Mouse (Mus musculus): ENCODE measurements around the gene Dnah8. TPM values are rescaled to one million over a fixed set of nuclear protein-coding genes. Genes with fewer than 3 reads are reported as not detected.

The Dnah8 gene
- total and polyA plus RNA-seq, 2 experiments from 2014 or later, result 3.1 to 4.2 TPM

GRCm38 (mm10) chr17:30597786-30598185 lies 26.4 kb upstream of the Dnah8 start:
- WGBS, result 92% methylated on average over 9 of the region's 9 CpGs
- ATAC-seq (ENCODE audit: low FRiP score), result no peak
- H3K36me3 ChIP-seq (ENCODE audit: insufficient read depth, low read length), result peaks cover 16% of the 10 kb centered on the region

DNA sequence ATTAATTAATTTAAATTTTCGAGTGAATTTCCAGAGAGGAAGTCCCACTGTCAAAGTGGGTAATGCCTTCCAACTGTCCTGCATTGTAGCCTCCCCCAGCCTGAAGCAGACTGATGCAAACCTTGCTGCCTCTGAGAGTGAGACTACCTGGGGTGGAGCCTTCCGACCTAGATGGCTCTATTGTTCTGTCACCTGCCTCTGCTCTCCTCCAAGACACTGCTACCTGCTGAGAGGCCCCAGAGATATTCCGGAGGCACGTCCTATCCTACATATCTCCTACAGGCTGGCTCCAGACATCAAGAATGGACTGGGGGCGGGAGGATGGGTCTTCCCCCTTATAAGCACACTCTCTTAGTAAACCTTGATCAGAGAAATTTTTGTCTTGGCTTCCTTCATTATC lies 25.9 kb upstream of the Dnah8 start:
- no peak overlapping the region for H3K4me3 ChIP-seq (ENCODE audit: low read depth, low read length)
- no peak for TF ChIP-seq CTCF (IDR thresholded peaks at IDR 0.05)
- H3K36me3 ChIP-seq (ENCODE audit: insufficient read depth, low read length), result peaks cover 11% of the 10 kb centered on the region; the same call in 1 of the 2 replicates
- no peak for DNase-seq (ENCODE audit: low spot score)
- H3K9ac ChIP-seq (replicated peaks; ENCODE audit: low read length, poor library complexity, severe bottlenecking), result no peak overlapping the region
- H3K27ac ChIP-seq (ENCODE audit: low read depth, low read length), result no peak overlapping the region
- no peaks in the 10 kb centered on the region for H3K4me1 ChIP-seq (ENCODE audit: insufficient read depth, low read length)
- H3K9me3 ChIP-seq (ENCODE audit: low read length), result no peaks in the 10 kb centered on the region
- no peak for ATAC-seq (ENCODE audit: low FRiP score)
- 75% methylated on average over 5 of the region's 5 CpGs for WGBS
- H3K27me3 ChIP-seq (ENCODE audit: insufficient read depth, low read length), result no peaks in the 10 kb centered on the region
- H3K4me2 ChIP-seq (ENCODE audit: low read depth, low read length, poor library complexity, severe bottlenecking), result no peak overlapping the region

More at GRCm38 (mm10) chr17:30597786-30598185, 26.4 kb upstream of the Dnah8 start:
- Histone ChIP-seq H3K4me3 (ENCODE audit: low read depth, low read length) (no peak overlapping the region), H3K27me3 (ENCODE audit: insufficient read depth, low read length) (no peaks in the 10 kb centered on the region), H3K27ac (ENCODE audit: low read depth, low read length) (no peak overlapping the region), H3K9ac (replicated peaks; ENCODE audit: low read length, poor library complexity, severe bottlenecking) (no peak overlapping the region), H3K4me1 (ENCODE audit: insufficient read depth, low read length) (no peaks in the 10 kb centered on the region), H3K4me2 (ENCODE audit: low read depth, low read length, poor library complexity, severe bottlenecking) (no peak overlapping the region), H3K9me3 (ENCODE audit: low read length) (no peaks in the 10 kb centered on the region)
- no peak for TF ChIP-seq CTCF (IDR thresholded peaks at IDR 0.05)
- DNase-seq (ENCODE audit: low spot score), result no peak

DNA sequence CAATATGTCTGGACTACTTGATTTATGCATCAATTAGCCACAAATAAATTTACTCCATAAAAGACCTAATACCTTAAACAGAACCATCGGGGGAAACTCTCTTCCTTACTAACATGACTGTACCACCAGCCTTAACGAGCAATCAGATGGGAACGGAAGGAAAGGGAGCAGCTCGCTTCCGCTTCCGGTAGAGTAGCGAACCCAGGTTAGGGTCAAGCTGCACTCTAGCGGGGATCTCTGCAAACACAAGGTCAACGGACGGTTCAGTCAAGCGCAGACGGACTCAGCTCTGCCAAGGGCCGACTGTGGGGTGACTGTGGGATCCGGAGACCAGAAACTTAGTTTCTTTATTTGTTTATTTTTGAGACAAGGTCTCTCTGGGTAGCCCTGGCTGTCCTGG lies 22.0 kb upstream of the Dnah8 start:
- 94% methylated on average over 14 of the region's 14 CpGs for whole genome bisulfite sequencing
- Histone ChIP-seq H3K9me3 (ENCODE audit: low read length) (no peaks in the 10 kb centered on the region), H3K27me3 (ENCODE audit: insufficient read depth, low read length) (no peaks in the 10 kb centered on the region), H3K9ac (replicated peaks; ENCODE audit: low read length, poor library complexity, severe bottlenecking) (no peak overlapping the region), H3K4me3 (ENCODE audit: low read depth, low read length) (no peak overlapping the region), H3K4me1 (ENCODE audit: insufficient read depth, low read length) (no peaks in the 10 kb centered on the region), H3K4me2 (ENCODE audit: low read depth, low read length, poor library complexity, severe bottlenecking) (no peak overlapping the region), H3K36me3 (ENCODE audit: insufficient read depth, low read length) (0 out of 2 replicates have a peak, but pooled peaks cover 8% of the 10 kb centered on the region), H3K27ac (ENCODE audit: low read depth, low read length) (no peak overlapping the region)
- DNase-seq (ENCODE audit: low spot score) (no peak), ATAC-seq (ENCODE audit: low FRiP score) (no peak)
- no peak for TF ChIP-seq CTCF (IDR thresholded peaks at IDR 0.05)

DNA sequence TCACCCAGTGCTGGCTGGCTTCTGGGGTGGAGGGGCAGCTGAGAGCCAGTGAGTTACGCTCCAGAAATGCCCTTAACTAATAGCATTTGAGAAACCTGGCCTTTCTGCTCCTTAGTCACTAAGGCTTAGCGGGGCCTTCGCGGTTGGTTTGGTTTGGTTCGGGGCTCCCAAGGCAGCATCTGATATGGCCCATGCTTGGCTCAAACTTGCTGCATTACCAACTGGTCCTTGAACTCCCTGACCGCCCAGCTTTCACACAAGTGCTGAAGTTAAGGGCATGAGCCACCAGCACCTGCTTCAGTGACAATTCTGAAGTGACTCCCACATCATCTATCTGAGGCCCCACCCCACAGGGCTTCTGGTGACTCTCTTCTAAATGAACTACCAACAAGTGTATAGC lies 19.9 kb upstream of the Dnah8 start:
- no peak for TF ChIP-seq CTCF (IDR thresholded peaks at IDR 0.05)
- H3K27ac ChIP-seq (ENCODE audit: low read depth, low read length), result no peak overlapping the region
- H3K4me2 ChIP-seq (ENCODE audit: low read depth, low read length, poor library complexity, severe bottlenecking), result no peak overlapping the region
- DNase-seq (ENCODE audit: low spot score) (no peak), ATAC-seq (ENCODE audit: low FRiP score) (no peak)
- H3K9ac ChIP-seq (replicated peaks; ENCODE audit: low read length, poor library complexity, severe bottlenecking), result no peak overlapping the region
- WGBS, result 90% methylated on average over 6 of the region's 6 CpGs
- H3K36me3 ChIP-seq (ENCODE audit: insufficient read depth, low read length), result 0 out of 2 replicates have a peak, but pooled peaks cover 2% of the 10 kb centered on the region
- H3K9me3 ChIP-seq (ENCODE audit: low read length), result no peaks in the 10 kb centered on the region
- no peaks in the 10 kb centered on the region for H3K4me1 ChIP-seq (ENCODE audit: insufficient read depth, low read length)
- no peaks in the 10 kb centered on the region for H3K27me3 ChIP-seq (ENCODE audit: insufficient read depth, low read length)
- no peak overlapping the region for H3K4me3 ChIP-seq (ENCODE audit: low read depth, low read length)

- no peak for ATAC-seq (ENCODE audit: low FRiP score)
- Histone ChIP-seq H3K4me3 (ENCODE audit: low read depth, low read length) (no peak overlapping the region), H3K27me3 (ENCODE audit: insufficient read depth, low read length) (no peaks in the 10 kb centered on the region), H3K4me2 (ENCODE audit: low read depth, low read length, poor library complexity, severe bottlenecking) (no peak overlapping the region), H3K4me1 (ENCODE audit: insufficient read depth, low read length) (no peaks in the 10 kb centered on the region), H3K27ac (ENCODE audit: low read depth, low read length) (no peak overlapping the region), H3K9me3 (ENCODE audit: low read length) (no peaks in the 10 kb centered on the region), H3K9ac (replicated peaks; ENCODE audit: low read length, poor library complexity, severe bottlenecking) (no peak overlapping the region), H3K36me3 (ENCODE audit: insufficient read depth, low read length) (0 out of 2 replicates have a peak, but pooled peaks cover 2% of the 10 kb centered on the region)
- TF ChIP-seq CTCF (IDR thresholded peaks at IDR 0.05), result no peak
- no peak for DNase-seq (ENCODE audit: low spot score)
- 90% methylated on average over 5 of the region's 5 CpGs for WGBS
These were observed 19.2 kb upstream of the Dnah8 start for GRCm38 (mm10) chr17:30605001-30605400.

- H3K4me3 ChIP-seq (ENCODE audit: low read depth, low read length), result no peak overlapping the region
- WGBS, result 70% methylated on average over 11 of the region's 11 CpGs
- no peaks in the 10 kb centered on the region for H3K27me3 ChIP-seq (ENCODE audit: insufficient read depth, low read length)
- no peak overlapping the region for H3K27ac ChIP-seq (ENCODE audit: low read depth, low read length)
- no peaks in the 10 kb centered on the region for H3K4me1 ChIP-seq (ENCODE audit: insufficient read depth, low read length)
- DNase-seq (ENCODE audit: low spot score), result no peak
- no peaks in the 10 kb centered on the region for H3K9me3 ChIP-seq (ENCODE audit: low read length)
- ATAC-seq (ENCODE audit: low FRiP score), result no peak
- H3K4me2 ChIP-seq (ENCODE audit: low read depth, low read length, poor library complexity, severe bottlenecking), result no peak overlapping the region
- no peak for TF ChIP-seq CTCF (IDR thresholded peaks at IDR 0.05)
- no peaks in the 10 kb centered on the region for H3K36me3 ChIP-seq (ENCODE audit: insufficient read depth, low read length)
- H3K9ac ChIP-seq (replicated peaks; ENCODE audit: low read length, poor library complexity, severe bottlenecking), result no peak overlapping the region
These were observed 17.9 kb upstream of the Dnah8 start for GRCm38 (mm10) chr17:30606206-30606605.

Data from midbrain, postnatal 0 days (tissue).